In the genomic region with DNA sequence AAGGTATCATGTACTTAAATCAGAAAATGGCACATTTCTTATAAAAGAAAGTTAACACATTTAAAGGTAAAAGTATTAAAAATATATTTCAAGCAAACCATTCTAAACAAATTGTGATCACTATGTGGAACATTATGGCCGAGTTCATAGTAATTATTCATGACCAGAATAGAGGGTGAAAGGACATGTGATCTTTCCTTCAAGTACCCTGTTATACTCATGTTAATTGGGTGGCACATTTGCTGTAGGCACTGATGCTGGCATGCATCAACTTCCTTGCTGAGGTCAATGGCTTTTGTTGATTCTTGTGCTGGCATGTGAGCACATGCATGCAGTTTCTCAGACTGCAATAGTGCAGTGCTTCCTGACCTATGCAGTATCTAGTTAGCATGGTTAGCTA, we compare ENCODE assay signal across 26 mouse cellular contexts.
"Had no signal": no experiment of that assay in that cellular context is flagged by ENCODE, and none has a peak within 500 bp of the region (broad histone marks: within the 10 kb centered on the region; RNA-seq: fewer than 3 reads in every experiment).

No protein-coding gene starts in this region.

- DNase-seq: gastrocnemius, adult 2 months; gastrocnemius, postnatal 10 days; gastrocnemius, postnatal 25 days; heart, adult 18-20 months; heart, postnatal 10 days; heart, postnatal 4 days; kidney, adult 18-20 months; kidney, adult 8-10 months; kidney, postnatal 10 days; kidney, postnatal 25 days; kidney, postnatal 4 days; liver; liver, embryonic 13.5 days had no signal

- H3K9ac ChIP-seq: heart, embryonic 12.5 days; hindbrain, embryonic 14.5 days; intestine, embryonic 15.5 days; limb, embryonic 12.5 days; liver, embryonic 13.5 days had no signal

- H3K4me1 ChIP-seq: heart, embryonic 10.5 days; heart, embryonic 12.5 days; intestine, embryonic 15.5 days; limb, embryonic 10.5 days; limb, embryonic 12.5 days; liver, embryonic 13.5 days had no signal

- ATAC-seq: hindbrain, embryonic 16.5 days; inflammation-experienced regulatory T-cells, adult 6 months; intestine, embryonic 15.5 days; intestine, postnatal 0 days had no signal

- H3K4me3 ChIP-seq: gastrocnemius, adult 2 months; heart, embryonic 10.5 days; heart, embryonic 12.5 days; hindbrain, embryonic 10.5 days; intestine, embryonic 15.5 days; layer of hippocampus, adult 2 months; left cerebral cortex, adult 2 months; limb, embryonic 10.5 days; limb, embryonic 12.5 days; liver, embryonic 13.5 days had no signal

- H3K4me2 ChIP-seq: heart, embryonic 12.5 days; hindbrain, embryonic 14.5 days; intestine, embryonic 15.5 days; limb, embryonic 12.5 days; liver, embryonic 11.5 days; liver, embryonic 13.5 days had no signal

- H3K9me3 ChIP-seq: heart, embryonic 10.5 days; heart, embryonic 12.5 days; hindbrain, embryonic 10.5 days; intestine, embryonic 15.5 days; limb, embryonic 10.5 days; limb, embryonic 12.5 days; liver, embryonic 13.5 days had no signal

- H3K27me3 ChIP-seq: heart, embryonic 12.5 days; intestine, embryonic 15.5 days; limb, embryonic 12.5 days; liver, embryonic 13.5 days had no signal

- H3K36me3 ChIP-seq: heart, embryonic 10.5 days; heart, embryonic 12.5 days; hindbrain, embryonic 10.5 days; intestine, embryonic 15.5 days; limb, embryonic 10.5 days; limb, embryonic 12.5 days; liver, embryonic 13.5 days had no signal

- H3K27ac ChIP-seq: gastrocnemius, adult 2 months; heart, embryonic 10.5 days; hindbrain, embryonic 10.5 days; hindbrain, embryonic 14.5 days; intestine, embryonic 15.5 days; layer of hippocampus, adult 2 months; left cerebral cortex, adult 2 months; limb, embryonic 10.5 days; limb, embryonic 12.5 days; liver, embryonic 13.5 days had no signal
